Mouse (Mus musculus) stomach, embryonic 16.5 days (tissue): ENCODE results near the gene Krtap28-10. TPM values are rescaled to one million over a fixed set of nuclear protein-coding genes. Genes with fewer than 3 reads are reported as not detected.

ENCODE experiments used
- ATAC-seq: fragments of 200-750 bp; cut with Nextera tagmentation; 2 replicates; pipeline ENCODE4 v1.8.0; 2017; ENCODE audit warnings: moderate number of reproducible peaks, moderate TSS enrichment; ENCODE audit not compliant: insufficient read depth, low FRiP score
- H3K27ac ChIP-seq: fragments of 300-500 bp; sonication (generic); 2 replicates; pipeline ENCODE4 v1.5.1; 2014; ENCODE audit warnings: low read length
- H3K27me3 ChIP-seq: fragments of 300-500 bp; sonication (generic); 2 replicates; pipeline ENCODE4 v1.6.1; 2014; ENCODE audit warnings: low read length, control low read depth, mixed read lengths; ENCODE audit not compliant: control insufficient read depth, insufficient read depth
- H3K36me3 ChIP-seq: fragments of 300-500 bp; sonication (generic); 2 replicates; pipeline ENCODE4 v1.6.1; 2014; ENCODE audit warnings: low read length; ENCODE audit not compliant: control insufficient read depth, insufficient read depth
- H3K4me1 ChIP-seq: fragments of 300-500 bp; sonication (generic); 2 replicates; pipeline ENCODE4 v1.6.1; 2014; ENCODE audit warnings: low read length, control low read depth, mixed read lengths; ENCODE audit not compliant: control insufficient read depth, insufficient read depth
- H3K4me2 ChIP-seq: fragments of 300-500 bp; sonication (generic); 2 replicates; pipeline ENCODE4 v1.6.1; 2014; ENCODE audit warnings: low read depth, low read length, mixed read lengths
- H3K4me3 ChIP-seq: fragments of 300-500 bp; sonication (generic); replicated peaks from 2 replicates; pipeline ENCODE4 v1.5.1; 2014; ENCODE audit warnings: mild to moderate bottlenecking, low read length
- H3K9ac ChIP-seq: fragments of 300-500 bp; sonication (generic); 2 replicates; pipeline ENCODE4 v1.6.1; 2014; ENCODE audit warnings: low read length
- H3K9me3 ChIP-seq: fragments of 300-500 bp; sonication (generic); replicated peaks from 2 replicates; pipeline ENCODE4 v1.6.1; 2016; ENCODE audit warnings: low read length, control low read depth; ENCODE audit not compliant: control insufficient read depth
- WGBS: fragments of 180-500 bp; shearing (Covaris S2); extraction: QIAGEN DNeasy Blood & Tissue Kit; methylation state at CpG from one replicate; pipeline ENCODE4 v1.1.7; 2014; 5-methylcytosine and 5-hydroxymethylcytosine counted together
- polyA plus RNA-seq: library from polyadenylated mRNA; unstranded; fragments of >200 nt; fragmentation: Nextera tagmentation; extraction: Ambion mirVana; gene quantifications from 2 replicates; pipeline ENCODE4 v1.2.1, GENCODE M21; 2015

Gene Krtap28-10
- polyA plus RNA-seq, 1 experiment from 2014 or later: not detected

DNA sequence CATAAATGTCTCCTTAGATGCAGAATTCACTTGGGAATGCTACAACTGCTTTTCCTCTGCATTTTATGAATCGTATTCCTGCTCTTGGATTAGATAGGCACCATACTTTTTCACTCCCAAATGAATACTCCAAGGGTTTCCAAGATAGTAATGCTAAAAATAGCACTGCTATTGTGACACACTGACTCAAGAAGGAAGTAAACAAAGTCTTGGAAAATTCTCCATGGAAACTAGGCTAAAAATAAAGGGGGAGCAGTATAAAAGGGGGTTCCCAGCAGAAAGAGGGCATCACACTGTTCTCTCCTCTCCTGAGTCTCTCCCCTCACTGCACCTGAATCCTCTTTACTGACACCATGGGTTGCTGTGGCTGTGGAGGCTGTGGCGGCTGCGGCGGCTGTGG lies 18.4 kb upstream of the Krtap28-10 start, which contains the start of gene Krtap28-13:
TSS of gene Krtap28-13 (plus strand) at position 288 of the 400 bp plus-strand sequence.
- no peak for ATAC-seq
- 83% methylated on average over 4 of the region's 4 CpGs for WGBS
- no peak within 1 kb of the TSS for H3K4me3 ChIP-seq
- no peak within 1 kb of the TSS for H3K27ac ChIP-seq
- H3K27me3 ChIP-seq: no peaks in the 10 kb centered on the region
- H3K4me2 ChIP-seq: no peak within 1 kb of the TSS
- no peaks in the 10 kb centered on the region for H3K4me1 ChIP-seq
- H3K9me3 ChIP-seq: no peaks in the 10 kb centered on the region
- H3K9ac ChIP-seq: no peak within 1 kb of the TSS
- no peaks in the 10 kb centered on the region for H3K36me3 ChIP-seq

DNA sequence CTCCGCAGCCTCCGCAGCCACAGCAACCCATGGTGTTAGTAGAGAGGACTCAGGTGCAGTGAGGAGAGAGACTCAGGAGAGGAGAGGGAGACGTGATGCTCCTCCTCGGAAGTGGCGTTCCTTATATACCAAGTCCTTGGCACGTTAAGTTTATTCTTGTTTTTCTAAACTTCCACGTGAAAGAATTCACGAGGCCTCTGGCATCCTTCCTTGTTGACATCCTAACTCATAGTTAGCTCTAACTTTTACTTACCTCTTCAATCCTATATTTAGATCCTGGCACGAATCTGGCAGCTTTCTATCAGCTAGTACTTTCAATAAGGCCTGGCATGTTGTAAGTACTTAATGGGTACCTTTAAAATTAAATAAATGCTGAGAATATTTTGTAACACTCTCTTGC lies 17.0 kb upstream of the Krtap28-10 start, which contains the start of gene A030005K14Rik:
TSS of gene A030005K14Rik (minus strand) at position 101 of the 400 bp plus-strand sequence.
- H3K9ac ChIP-seq: no peak within 1 kb of the TSS
- no peaks in the 10 kb centered on the region for H3K4me1 ChIP-seq
- no peak within 1 kb of the TSS for H3K4me2 ChIP-seq
- WGBS: 84% methylated on average over 9 of the region's 9 CpGs
- H3K27me3 ChIP-seq: no peaks in the 10 kb centered on the region
- H3K9me3 ChIP-seq: no peaks in the 10 kb centered on the region
- H3K4me3 ChIP-seq: no peak within 1 kb of the TSS
- no peak for ATAC-seq
- H3K27ac ChIP-seq: no peak within 1 kb of the TSS
- H3K36me3 ChIP-seq: no peaks in the 10 kb centered on the region

DNA sequence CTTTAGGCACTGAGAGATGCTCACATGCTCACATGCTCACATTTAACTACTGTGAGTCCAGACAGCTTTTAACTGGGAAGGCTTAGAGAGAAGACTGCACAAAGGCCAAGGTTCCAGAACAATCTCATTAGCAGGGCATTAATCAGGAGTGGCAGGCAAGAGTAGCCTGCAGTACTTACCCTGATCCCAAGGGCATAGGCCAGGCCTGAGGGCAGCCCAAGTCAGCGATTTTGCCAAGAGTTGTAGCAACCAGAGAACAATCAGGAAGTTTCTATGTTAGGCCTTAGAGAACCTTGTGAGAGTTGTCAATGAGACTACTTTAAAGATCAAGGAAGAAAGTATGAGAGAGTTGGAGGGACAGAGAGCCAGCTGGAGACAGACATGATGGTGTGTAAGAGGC lies 16.2 kb upstream of the Krtap28-10 start:
- no peak overlapping the region for H3K9ac ChIP-seq
- H3K4me3 ChIP-seq: no peak overlapping the region
- no peak overlapping the region for H3K27ac ChIP-seq
- no peaks in the 10 kb centered on the region for H3K4me1 ChIP-seq
- no peaks in the 10 kb centered on the region for H3K27me3 ChIP-seq
- H3K36me3 ChIP-seq: no peaks in the 10 kb centered on the region
- 31% methylated on average over 1 of the region's 1 CpGs for WGBS
- no peaks in the 10 kb centered on the region for H3K9me3 ChIP-seq
- H3K4me2 ChIP-seq: no peak overlapping the region
- no peak for ATAC-seq

DNA sequence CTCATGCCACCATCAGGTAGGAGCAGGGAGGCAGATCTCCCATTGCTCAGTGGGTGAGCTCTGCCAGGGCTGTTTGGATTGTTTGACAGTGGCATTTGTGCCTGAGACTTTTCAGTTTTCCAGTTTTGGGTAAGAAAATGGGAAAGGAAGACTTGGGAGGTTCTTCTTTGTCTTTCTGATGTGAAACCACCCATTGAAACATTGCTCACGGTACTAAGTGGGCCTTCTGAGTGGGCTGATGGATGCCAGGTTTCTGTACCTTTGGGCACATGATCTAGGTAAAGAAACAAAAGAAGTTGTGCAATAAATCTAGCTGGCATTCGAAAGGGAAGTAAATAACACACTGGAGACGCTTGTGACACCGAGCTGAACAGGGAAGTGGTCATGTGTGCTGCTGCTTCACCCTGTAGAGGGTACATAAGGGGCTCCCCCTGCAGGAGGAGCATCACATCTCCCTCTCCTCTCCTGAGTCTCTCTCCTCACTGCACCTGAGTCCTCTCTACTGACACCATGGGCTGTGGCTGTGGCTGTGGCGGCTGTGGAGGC lies 2.7 kb upstream of the Krtap28-10 start, which contains the start of gene Gm47969:
TSS of gene Gm47969 (plus strand) at position 51 of the 546 bp plus-strand sequence.
- H3K4me2 ChIP-seq: no peak within 1 kb of the TSS
- 77% methylated on average over 5 of the region's 5 CpGs for WGBS
- H3K4me1 ChIP-seq: no peaks in the 10 kb centered on the region
- ATAC-seq: no peak
- no peaks in the 10 kb centered on the region for H3K9me3 ChIP-seq
- H3K36me3 ChIP-seq: no peaks in the 10 kb centered on the region
- H3K27ac ChIP-seq: no peak within 1 kb of the TSS
- H3K9ac ChIP-seq: no peak within 1 kb of the TSS
- H3K4me3 ChIP-seq: no peak within 1 kb of the TSS
- no peaks in the 10 kb centered on the region for H3K27me3 ChIP-seq

DNA sequence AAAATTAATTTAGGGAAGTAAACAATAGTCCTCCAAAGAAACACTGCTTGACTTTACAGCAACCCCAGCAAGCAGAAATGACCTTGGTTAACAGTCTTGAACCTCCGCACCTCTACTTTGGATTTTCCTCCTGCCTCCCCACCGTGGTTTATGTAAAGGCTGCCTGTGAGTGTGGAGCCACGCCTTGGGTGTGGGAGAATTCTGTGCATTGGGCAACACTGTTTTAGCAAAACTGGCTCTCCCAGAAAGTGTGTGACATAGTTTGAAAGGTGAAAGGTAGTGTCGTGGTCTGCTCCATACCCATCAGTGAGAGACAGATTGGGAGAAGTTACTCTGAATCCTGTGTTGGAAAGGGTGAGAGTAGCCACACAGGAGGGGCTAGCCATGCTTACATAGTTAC lies 3.2 kb downstream of the Krtap28-10 start:
- H3K36me3 ChIP-seq: no peaks in the 10 kb centered on the region
- no peaks in the 10 kb centered on the region for H3K27me3 ChIP-seq
- peaks cover 9% of the 10 kb centered on the region for H3K4me1 ChIP-seq
- H3K4me3 ChIP-seq: no peak overlapping the region
- no peaks in the 10 kb centered on the region for H3K9me3 ChIP-seq
- H3K4me2 ChIP-seq: no peak overlapping the region
- no peak overlapping the region for H3K27ac ChIP-seq
- peak; percentile 58; the same call in 1 of the 2 replicates for ATAC-seq
- no peak overlapping the region for H3K9ac ChIP-seq
- 57% methylated on average over 4 of the region's 4 CpGs for WGBS

DNA sequence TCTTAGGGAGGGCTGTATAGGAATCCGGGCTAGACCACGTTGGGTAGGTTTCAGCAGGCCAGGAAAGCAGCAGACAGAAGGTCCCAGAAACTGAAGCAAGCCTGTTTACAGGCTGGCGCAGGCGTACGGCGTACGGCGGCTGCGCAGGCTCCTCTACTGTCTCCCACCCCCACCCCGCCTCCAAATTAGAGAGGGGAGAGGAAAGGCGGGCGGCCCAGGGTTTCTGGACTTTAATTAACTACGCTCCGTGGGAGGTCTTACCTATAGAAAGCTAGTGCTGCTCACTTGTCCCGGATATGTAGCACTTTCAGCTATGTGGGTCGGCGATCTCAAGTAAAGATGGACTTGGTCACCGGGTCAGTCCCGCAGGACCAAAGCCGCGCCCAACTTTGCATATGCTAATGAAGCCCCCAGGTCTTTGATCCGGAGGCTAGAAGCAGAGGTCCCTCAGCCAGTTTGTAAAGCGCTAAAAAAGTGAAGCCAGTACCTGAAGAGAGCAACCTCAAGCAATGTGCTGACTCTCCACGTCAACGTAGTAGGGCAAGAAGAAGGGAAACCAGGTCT lies 4.1 kb downstream of the Krtap28-10 start, which contains the start of gene Slc19a3:
TSS of gene Slc19a3 (minus strand) at position 340 of the 564 bp plus-strand sequence.
- Histone ChIP-seq H3K27ac (peak within 1 kb of the TSS; percentile 51; the same call in 1 of the 2 replicates), H3K36me3 (no peaks in the 10 kb centered on the region), H3K4me2 (peak within 1 kb of the TSS; percentile 69), H3K9me3 (no peaks in the 10 kb centered on the region), H3K9ac (peak within 1 kb of the TSS; percentile 69), H3K27me3 (no peaks in the 10 kb centered on the region), H3K4me1 (peaks cover 9% of the 10 kb centered on the region), H3K4me3 (peak within 1 kb of the TSS; percentile 55)
- WGBS: 2% methylated on average over 25 of the region's 25 CpGs
- peak; percentile 87 for ATAC-seq

DNA sequence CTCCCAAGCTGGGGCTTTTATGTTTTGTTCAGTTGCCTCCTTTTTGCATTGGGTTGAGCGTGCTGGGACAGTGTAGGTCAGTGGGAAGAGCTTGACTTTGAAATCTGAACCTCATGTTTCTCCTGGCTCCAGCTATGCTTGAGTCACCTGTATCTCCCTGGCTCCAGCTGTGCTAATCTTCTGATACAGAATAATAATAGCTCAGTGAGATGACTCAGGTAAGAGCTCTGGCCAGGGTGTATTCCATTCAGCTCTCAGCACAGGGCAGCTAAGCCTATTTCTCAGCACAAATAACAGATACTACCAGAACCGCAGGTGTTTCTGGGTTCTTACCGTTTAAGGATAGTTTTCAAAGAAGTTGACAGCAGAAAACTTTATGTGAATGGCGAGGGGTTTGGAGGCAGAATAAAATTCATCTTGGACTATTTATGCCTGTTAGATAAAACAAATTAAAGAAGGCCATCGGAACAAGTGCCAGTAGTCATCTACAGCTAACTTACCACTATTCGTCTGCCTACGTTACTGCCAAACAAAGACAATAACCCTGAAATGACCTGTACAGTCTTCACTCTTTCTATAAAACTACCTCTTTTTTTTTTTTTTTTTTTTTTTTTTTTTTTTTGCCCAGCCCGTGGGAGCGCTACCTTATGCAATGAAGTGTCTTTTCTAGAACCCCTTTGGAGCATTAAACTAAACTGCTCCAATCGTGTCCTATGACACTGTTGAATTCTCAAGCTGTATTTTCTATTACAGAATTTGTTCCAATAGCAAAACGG lies 5.2 kb downstream of the Krtap28-10 start:
- Histone ChIP-seq H3K9me3 (no peaks in the 10 kb centered on the region), H3K4me2 (0 out of 2 replicates have a peak overlapping the region, but pooled peaks have one; percentile 69), H3K27me3 (no peaks in the 10 kb centered on the region), H3K4me3 (no peak overlapping the region), H3K4me1 (peaks cover 9% of the 10 kb centered on the region), H3K27ac (no peak overlapping the region), H3K36me3 (no peaks in the 10 kb centered on the region), H3K9ac (no peak overlapping the region)
- WGBS: 71% methylated on average over 11 of the region's 11 CpGs
- ATAC-seq: no peak

DNA sequence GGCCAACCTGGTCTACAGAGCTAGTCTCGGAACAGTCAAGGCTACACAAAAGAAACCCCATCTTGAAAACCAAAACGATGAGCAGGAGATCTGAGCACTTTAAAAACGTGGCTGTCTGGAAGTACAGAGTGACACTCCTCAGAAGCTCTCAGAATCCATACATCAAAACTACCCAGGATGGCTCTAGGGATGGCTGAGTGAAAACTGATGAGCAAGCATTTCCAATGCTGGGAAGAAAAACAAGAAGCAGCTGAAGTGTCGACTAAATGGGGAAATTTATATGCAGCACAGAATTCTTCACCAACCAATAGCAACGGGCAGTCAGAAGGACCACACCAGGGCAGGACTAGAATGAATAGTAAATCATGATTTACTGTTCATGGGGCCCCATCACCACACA lies 7.8 kb downstream of the Krtap28-10 start:
- no peak for ATAC-seq
- 68% methylated on average over 5 of the region's 5 CpGs for WGBS
- Histone ChIP-seq H3K4me2 (no peak overlapping the region), H3K4me1 (peaks cover 9% of the 10 kb centered on the region), H3K27ac (no peak overlapping the region), H3K27me3 (no peaks in the 10 kb centered on the region), H3K4me3 (no peak overlapping the region), H3K36me3 (no peaks in the 10 kb centered on the region), H3K9ac (no peak overlapping the region), H3K9me3 (no peaks in the 10 kb centered on the region)

DNA sequence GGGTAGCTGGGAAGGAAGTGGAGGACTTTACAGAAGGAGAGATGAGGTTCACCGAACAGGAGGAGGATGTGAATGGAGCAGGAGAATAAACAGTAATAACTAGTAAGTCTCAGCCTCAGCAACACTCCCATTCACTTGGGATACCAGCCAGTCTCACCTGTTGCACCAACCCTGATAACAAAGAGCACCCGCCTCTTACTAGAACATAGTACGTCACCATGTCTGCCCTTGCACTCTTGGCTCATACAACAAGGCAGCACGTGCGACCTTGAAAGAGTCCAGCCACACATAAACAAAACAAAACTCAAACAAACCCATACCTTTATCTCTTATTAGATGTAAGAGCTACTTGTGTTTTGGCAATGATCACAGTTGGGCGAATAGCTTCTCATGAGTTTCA lies 9.8 kb downstream of the Krtap28-10 start:
- Histone ChIP-seq H3K4me1 (no peaks in the 10 kb centered on the region), H3K27me3 (no peaks in the 10 kb centered on the region), H3K9ac (no peak overlapping the region), H3K36me3 (no peaks in the 10 kb centered on the region), H3K4me2 (no peak overlapping the region), H3K4me3 (no peak overlapping the region), H3K9me3 (no peaks in the 10 kb centered on the region), H3K27ac (no peak overlapping the region)
- 75% methylated on average over 6 of the region's 6 CpGs for WGBS
- no peak for ATAC-seq
